Mouse (Mus musculus): ENCODE results near the gene Fbxo22. TPM values are rescaled to one million over a fixed set of nuclear protein-coding genes. Genes with fewer than 3 reads are reported as not detected.
A peak's percentile ranks its signal among the peaks of the same experiment; 100 is the strongest.

Gene Fbxo22
- 10 to 100 TPM; 34.9 to 75.8 (median 57.7) TPM for total RNA-seq (2018; cell fraction: chromatin; rRNA removed)
- 10 to 100 TPM; 21.2 to 39.0 (median 31.7) TPM for total RNA-seq (2018; cell fraction: cytosol; rRNA removed)
- 10 to 100 TPM; 33.5 to 90.9 (median 56.7) TPM for total RNA-seq (2018; cell fraction: nucleus; rRNA removed)
- 38.0 to 41.7 TPM (median 41.3 TPM) in 3 replicates for polyA plus RNA-seq (2018)

- peaks cover 46% of the 10 kb centered on the region for H3K79me2 ChIP-seq (ENCODE audit: inconsistent target)
- peak within 1 kb of the TSS; percentile 56 for H3K4me3 ChIP-seq (ENCODE audit: inconsistent target)
- peaks cover 12% of the 10 kb centered on the region for H3K36me3 ChIP-seq (ENCODE audit: inconsistent target)
- H3K27ac ChIP-seq: peak within 1 kb of the TSS; percentile 43
- under 1% methylated on average over 65 of the region's 65 CpGs for WGBS (ENCODE audit: missing documents)
Measured at GRCm38 (mm10) chr9:55208790-55209481, at the start of gene Fbxo22. TSS of gene Fbxo22 (plus strand) at chr9:55208925.

GRCm38 (mm10) chr9:55170655-55171412 lies 37.9 kb upstream of the Fbxo22 start:
- peak overlapping the region; percentile 64 for H3K27ac ChIP-seq
- peaks cover 10% of the 10 kb centered on the region; the same call in 1 of the 2 replicates for H3K36me3 ChIP-seq (ENCODE audit: inconsistent target)
- H3K4me3 ChIP-seq (ENCODE audit: inconsistent target): no peak overlapping the region
- 70% methylated on average over 6 of the region's 7 CpGs for WGBS (ENCODE audit: missing documents)
- peaks cover 67% of the 10 kb centered on the region; the same call in 1 of the 2 replicates for H3K79me2 ChIP-seq (ENCODE audit: inconsistent target)

- H3K79me2 ChIP-seq (ENCODE audit: inconsistent target): peaks cover 60% of the 10 kb centered on the region; the same call in 1 of the 2 replicates
- peak overlapping the region; percentile 64 for H3K27ac ChIP-seq
- WGBS (ENCODE audit: missing documents): 88% methylated on average over 1 of the region's 1 CpGs
- H3K4me3 ChIP-seq (ENCODE audit: inconsistent target): no peak overlapping the region
- H3K36me3 ChIP-seq (ENCODE audit: inconsistent target): peaks cover 10% of the 10 kb centered on the region; the same call in 1 of the 2 replicates
Measured at GRCm38 (mm10) chr9:55172195-55172685, 36.5 kb upstream of the Fbxo22 start.

- 92% methylated on average over 2 of the region's 2 CpGs for WGBS (ENCODE audit: missing documents)
- Histone ChIP-seq H3K36me3 (ENCODE audit: inconsistent target) (no peaks in the 10 kb centered on the region), H3K27ac (no peak overlapping the region), H3K79me2 (ENCODE audit: inconsistent target) (peaks cover 40% of the 10 kb centered on the region; the same call in 1 of the 2 replicates), H3K4me3 (ENCODE audit: inconsistent target) (no peak overlapping the region)
Measured at GRCm38 (mm10) chr9:55174235-55174634, 34.5 kb upstream of the Fbxo22 start.

GRCm38 (mm10) chr9:55195876-55196275 lies 12.8 kb upstream of the Fbxo22 start:
- H3K4me3 ChIP-seq (ENCODE audit: inconsistent target): no peak overlapping the region
- H3K36me3 ChIP-seq (ENCODE audit: inconsistent target): peaks cover 41% of the 10 kb centered on the region
- no peaks in the 10 kb centered on the region for H3K79me2 ChIP-seq (ENCODE audit: inconsistent target)
- WGBS (ENCODE audit: missing documents): 97% methylated on average over 3 of the region's 3 CpGs
- H3K27ac ChIP-seq: no peak overlapping the region

- Histone ChIP-seq H3K36me3 (ENCODE audit: inconsistent target) (peaks cover 27% of the 10 kb centered on the region), H3K79me2 (ENCODE audit: inconsistent target) (no peaks in the 10 kb centered on the region), H3K4me3 (ENCODE audit: inconsistent target) (no peak overlapping the region), H3K27ac (no peak overlapping the region)
- WGBS (ENCODE audit: missing documents): 43% methylated on average over 1 of the region's 1 CpGs
Measured at GRCm38 (mm10) chr9:55198260-55198659, 10.5 kb upstream of the Fbxo22 start.

- Histone ChIP-seq H3K27ac (no peak overlapping the region), H3K4me3 (ENCODE audit: inconsistent target) (no peak overlapping the region), H3K79me2 (ENCODE audit: inconsistent target) (no peaks in the 10 kb centered on the region), H3K36me3 (ENCODE audit: inconsistent target) (peaks cover 30% of the 10 kb centered on the region)
- 83% methylated on average over 2 of the region's 2 CpGs for WGBS (ENCODE audit: missing documents)
Measured at GRCm38 (mm10) chr9:55199348-55199747, 9.4 kb upstream of the Fbxo22 start.

GRCm38 (mm10) chr9:55208458-55208789 lies 301 bp upstream of the Fbxo22 start:
- 0% methylated on average over 2 of the region's 2 CpGs for WGBS (ENCODE audit: missing documents)
- peak overlapping the region; percentile 43 for H3K27ac ChIP-seq
- H3K79me2 ChIP-seq (ENCODE audit: inconsistent target): peaks cover 46% of the 10 kb centered on the region
- peak overlapping the region; percentile 56 for H3K4me3 ChIP-seq (ENCODE audit: inconsistent target)
- peaks cover 13% of the 10 kb centered on the region; the same call in 1 of the 2 replicates for H3K36me3 ChIP-seq (ENCODE audit: inconsistent target)

GRCm38 (mm10) chr9:55211611-55212010 lies 2.9 kb downstream of the Fbxo22 start:
- Histone ChIP-seq H3K27ac (no peak overlapping the region), H3K36me3 (ENCODE audit: inconsistent target) (peaks cover 29% of the 10 kb centered on the region), H3K4me3 (ENCODE audit: inconsistent target) (no peak overlapping the region), H3K79me2 (ENCODE audit: inconsistent target) (peaks cover 46% of the 10 kb centered on the region)
- WGBS (ENCODE audit: missing documents): 97% methylated on average over 4 of the region's 4 CpGs

- peaks cover 39% of the 10 kb centered on the region for H3K36me3 ChIP-seq (ENCODE audit: inconsistent target)
- 93% methylated on average over 1 of the region's 1 CpGs for WGBS (ENCODE audit: missing documents)
Measured at GRCm38 (mm10) chr9:55213396-55213795, 4.7 kb downstream of the Fbxo22 start.

GRCm38 (mm10) chr9:55215056-55215455 lies 6.3 kb downstream of the Fbxo22 start:
- peaks cover 55% of the 10 kb centered on the region for H3K36me3 ChIP-seq (ENCODE audit: inconsistent target)
- H3K4me3 ChIP-seq (ENCODE audit: inconsistent target): no peak overlapping the region
- WGBS (ENCODE audit: missing documents): 92% methylated on average over 3 of the region's 3 CpGs
- H3K79me2 ChIP-seq (ENCODE audit: inconsistent target): peaks cover 33% of the 10 kb centered on the region
- H3K27ac ChIP-seq: no peak overlapping the region

More at GRCm38 (mm10) chr9:55213396-55213795, 4.7 kb downstream of the Fbxo22 start:
- no peak overlapping the region for H3K27ac ChIP-seq
- peaks cover 46% of the 10 kb centered on the region for H3K79me2 ChIP-seq (ENCODE audit: inconsistent target)
- no peak overlapping the region for H3K4me3 ChIP-seq (ENCODE audit: inconsistent target)

GRCm38 (mm10) chr9:55215648-55216047 lies 6.9 kb downstream of the Fbxo22 start:
- 83% methylated on average over 3 of the region's 3 CpGs for WGBS (ENCODE audit: missing documents)

GRCm38 (mm10) chr9:55216078-55216477 lies 7.4 kb downstream of the Fbxo22 start:
- Histone ChIP-seq H3K36me3 (ENCODE audit: inconsistent target) (peaks cover 65% of the 10 kb centered on the region), H3K27ac (no peak overlapping the region), H3K79me2 (ENCODE audit: inconsistent target) (peaks cover 23% of the 10 kb centered on the region; the same call in 1 of the 2 replicates), H3K4me3 (ENCODE audit: inconsistent target) (no peak overlapping the region)
- 93% methylated on average over 2 of the region's 2 CpGs for WGBS (ENCODE audit: missing documents)

More at GRCm38 (mm10) chr9:55215648-55216047, 6.9 kb downstream of the Fbxo22 start:
- Histone ChIP-seq H3K4me3 (ENCODE audit: inconsistent target) (no peak overlapping the region), H3K79me2 (ENCODE audit: inconsistent target) (peaks cover 27% of the 10 kb centered on the region; the same call in 1 of the 2 replicates), H3K36me3 (ENCODE audit: inconsistent target) (peaks cover 61% of the 10 kb centered on the region), H3K27ac (no peak overlapping the region)

GRCm38 (mm10) chr9:55217381-55217780 lies 8.7 kb downstream of the Fbxo22 start:
- 74% methylated on average over 3 of the region's 3 CpGs for WGBS (ENCODE audit: missing documents)
- no peak overlapping the region for H3K4me3 ChIP-seq (ENCODE audit: inconsistent target)
- H3K36me3 ChIP-seq (ENCODE audit: inconsistent target): peaks cover 78% of the 10 kb centered on the region
- H3K27ac ChIP-seq: no peak overlapping the region
- peaks cover 10% of the 10 kb centered on the region; the same call in 1 of the 2 replicates for H3K79me2 ChIP-seq (ENCODE audit: inconsistent target)
